In the genomic region with DNA sequence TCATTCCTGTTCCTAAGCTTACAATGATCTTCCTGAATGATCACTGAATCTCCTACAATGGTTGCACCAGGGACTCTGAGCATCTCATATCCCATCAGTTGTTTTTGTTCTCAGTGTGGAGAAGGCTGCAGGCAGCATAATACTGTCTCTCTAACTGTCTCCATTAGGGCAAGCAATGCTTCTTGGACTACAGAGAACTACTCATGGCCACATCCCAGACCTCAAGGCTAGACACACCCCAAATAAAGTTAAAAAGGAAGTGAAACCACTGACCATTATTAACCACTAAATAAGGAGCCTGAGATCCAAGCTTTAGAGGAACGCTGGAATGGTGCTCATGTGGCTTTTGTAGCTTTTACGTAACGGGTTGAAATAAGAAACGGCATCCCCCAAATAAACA, we compare ENCODE assay signal across 11 mouse cellular contexts. TPM values are rescaled to one million over a fixed set of nuclear protein-coding genes. Genes with fewer than 3 reads are reported as not detected.
DNase-seq lines count a peak whose midpoint lies in the region; ATAC-seq lines count a peak whose summit lies in the region.
"Had no signal": no experiment of that assay in that cellular context is flagged by ENCODE, and none has a peak within 500 bp of the region (broad histone marks: within the 10 kb centered on the region; RNA-seq: fewer than 3 reads in every experiment).

No protein-coding gene starts in this region.

- H3K27me3 ChIP-seq in intestine, embryonic 15.5 days (replicated peaks), result no peaks in the 10 kb centered on the region
- H3K27me3 ChIP-seq: embryonic facial prominence, embryonic 12.5 days had no signal

- no peak overlapping the region for H3K4me2 ChIP-seq in intestine, embryonic 15.5 days (replicated peaks)
- H3K4me2 ChIP-seq: embryonic facial prominence, embryonic 12.5 days had no signal

- no peak overlapping the region for H3K9ac ChIP-seq in intestine, embryonic 15.5 days
- H3K9ac ChIP-seq: embryonic facial prominence, embryonic 12.5 days had no signal

- DNase-seq in layer of hippocampus, adult 9-11 months, result peak; percentile 23
- DNase-seq in layer of hippocampus, postnatal 14 days (ENCODE audit: low spot score in 2 of 2), result no peak
- no peak for DNase-seq in adrenal gland, postnatal 4 days (ENCODE audit: low spot score in 2 of 2)
- DNase-seq in right cerebral cortex, postnatal 25 days, result no peak
- no peak for DNase-seq in left cerebral cortex, adult 18-20 months (ENCODE audit: low spot score in 2 of 2)
- DNase-seq: gastrocnemius, postnatal 10 days had no signal

- no peaks in the 10 kb centered on the region for H3K9me3 ChIP-seq in intestine, embryonic 15.5 days
- H3K9me3 ChIP-seq: embryonic facial prominence, embryonic 12.5 days; G1E had no signal

- 68% methylated on average over 4 of the region's 4 CpGs for WGBS in intestine, embryonic 15.5 days

- H3K4me3 ChIP-seq in intestine, embryonic 15.5 days (replicated peaks), result no peak overlapping the region
- H3K4me3 ChIP-seq: embryonic facial prominence, embryonic 12.5 days had no signal

- 0 out of 2 replicates have a peak, but pooled peaks cover 3% of the 10 kb centered on the region for H3K4me1 ChIP-seq in intestine, embryonic 15.5 days (replicated peaks)
- H3K4me1 ChIP-seq: embryonic facial prominence, embryonic 12.5 days had no signal

- ATAC-seq in granulocyte monocyte progenitor cell, adult 5-6 weeks (replicated peaks; ENCODE audit: poor library complexity, severe bottlenecking), result peak; percentile 76
- ATAC-seq in intestine, embryonic 15.5 days, result no peak
- ATAC-seq in megakaryocyte progenitor cell, adult 5-6 weeks (replicated peaks; ENCODE audit: poor library complexity), result peak; percentile 74

- H3K27ac ChIP-seq in intestine, embryonic 15.5 days, result 0 out of 2 replicates have a peak overlapping the region, but pooled peaks have one; percentile 55
- H3K27ac ChIP-seq: embryonic facial prominence, embryonic 12.5 days had no signal

- no peaks in the 10 kb centered on the region for H3K36me3 ChIP-seq in intestine, embryonic 15.5 days
- H3K36me3 ChIP-seq: embryonic facial prominence, embryonic 12.5 days; G1E had no signal

RNA-seq across cellular contexts. Expression of a gene that starts 20.5 kb away (rescaled TPM):
- 10 to 100 TPM; 16.5 to 20.6 TPM for total RNA-seq in layer of hippocampus, postnatal 14 days (2021)
- 15.1 and 22.2 TPM in 2 replicates for total RNA-seq in granulocyte monocyte progenitor cell, adult 5-6 weeks (2014; fragmentation: Nextera tagmentation)
- total RNA-seq in granulocyte monocyte progenitor cell, adult 5-6 weeks (2017), result 23.4 and 37.8 TPM in 2 replicates
- polyA plus RNA-seq in intestine, embryonic 15.5 days (2015; fragmentation: Nextera tagmentation; extraction: Ambion mirVana), result 38.4 and 41.4 TPM in 2 replicates
- 16.8 and 18.6 TPM in 2 replicates for total RNA-seq in megakaryocyte progenitor cell, adult 5-6 weeks (2015)
- 19.7 and 23.1 TPM in 2 replicates for total RNA-seq in megakaryocyte progenitor cell, adult 5-6 weeks (2017)
- total RNA-seq in adrenal gland, postnatal 4 days (2021), result 10 to 100 TPM; 31.6 to 37.2 TPM
- 10 to 100 TPM in 1 of 2 experiments, 1 to 10 TPM in 1; 9.7 to 11.0 TPM for total RNA-seq in left cerebral cortex, adult 18-20 months (2021)
- polyA plus RNA-seq: G1E had no signal
